Mouse (Mus musculus) kidney, postnatal 4 days (tissue): ENCODE results near the gene Cdh1.

Experiments used
- DNase-seq, 2 experiments: peaks; one replicate each; pipeline ENCODE4 v3.0.0; 2021; ENCODE audit warnings: mixed read lengths in 2 of 2

Cdh1 gene

GRCm38 (mm10) chr8:106623954-106624353, 20.8 kb downstream of the Cdh1 start:
- DNase-seq, result no peak

DNA sequence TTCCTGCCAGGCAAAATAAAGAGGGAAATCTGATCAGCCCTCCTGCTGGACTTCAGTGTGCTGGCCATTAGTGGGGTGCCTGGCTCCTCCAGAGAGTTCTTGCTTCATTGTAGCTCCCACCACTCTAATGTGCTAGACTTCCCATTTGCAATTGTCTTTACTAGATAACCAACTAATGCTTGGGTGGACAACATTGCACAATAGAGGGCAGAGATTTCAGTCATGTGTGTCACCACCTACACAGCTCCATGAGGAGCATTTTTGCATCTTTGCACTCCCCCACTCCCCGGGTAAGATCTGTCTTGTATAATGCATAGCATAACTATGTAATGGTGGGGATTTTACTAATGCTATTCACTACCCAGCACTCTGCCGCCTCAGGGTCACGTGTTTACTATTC, 21.6 kb downstream of the Cdh1 start:
- no peak for DNase-seq

- no peak for DNase-seq
These were observed 23.1 kb downstream of the Cdh1 start for GRCm38 (mm10) chr8:106626096-106626865.

GRCm38 (mm10) chr8:106628291-106628964, 25.3 kb downstream of the Cdh1 start:
- DNase-seq, result no peak

- DNase-seq, result no peak
These were observed 26.3 kb downstream of the Cdh1 start for GRCm38 (mm10) chr8:106629456-106629855.

DNA sequence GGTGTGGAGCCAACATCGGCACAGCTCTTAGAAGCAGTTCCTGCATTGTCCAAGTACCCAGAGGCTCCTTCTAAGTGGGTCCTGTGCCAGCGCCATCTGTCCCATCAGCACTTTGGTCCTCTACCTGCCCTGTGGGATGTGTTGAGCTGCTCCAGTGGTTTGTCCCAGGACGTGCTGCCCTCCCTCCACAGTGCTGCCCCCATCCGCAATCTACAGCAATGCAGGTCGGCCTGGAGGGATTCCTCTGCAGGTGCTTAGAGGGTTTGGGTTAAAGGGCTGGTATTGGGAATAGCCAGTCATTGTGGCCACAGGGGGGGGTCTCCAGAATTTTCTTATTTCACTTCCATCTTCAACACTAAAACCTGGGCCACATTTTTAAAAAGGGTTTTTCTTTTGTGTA, 28.8 kb downstream of the Cdh1 start:
- DNase-seq, result no peak

- no peak for DNase-seq
These were observed 29.5 kb downstream of the Cdh1 start for GRCm38 (mm10) chr8:106632650-106633049.

GRCm38 (mm10) chr8:106633361-106634158, 30.4 kb downstream of the Cdh1 start:
- peak; percentile 54 to 62 for DNase-seq

- DNase-seq, result no peak
These were observed 32.1 kb downstream of the Cdh1 start for GRCm38 (mm10) chr8:106635284-106635683.

GRCm38 (mm10) chr8:106637446-106637845, 34.3 kb downstream of the Cdh1 start:
- DNase-seq, result peak in 1 of 2 experiments; percentile 22

GRCm38 (mm10) chr8:106638768-106639295, 35.7 kb downstream of the Cdh1 start:
- DNase-seq, result no peak

DNA sequence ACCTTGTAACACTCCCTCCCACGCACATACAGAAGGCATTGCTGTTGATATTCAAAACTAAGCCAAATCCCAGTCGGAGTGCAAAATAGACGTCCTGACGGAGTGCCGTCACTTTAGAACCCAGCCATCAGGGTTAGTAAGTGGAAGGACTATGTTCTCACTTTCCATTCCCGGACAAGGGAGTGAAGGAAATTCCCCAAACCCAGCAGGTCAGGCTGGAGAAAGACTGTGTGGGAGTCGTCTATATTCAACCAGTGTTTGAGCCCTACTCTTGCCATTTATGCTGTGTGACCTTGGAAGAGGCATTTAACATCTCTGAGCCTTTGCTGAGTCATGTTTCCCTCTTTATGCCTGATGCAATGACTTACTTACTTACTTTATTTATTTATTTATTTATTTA, 37.1 kb downstream of the Cdh1 start:
- no peak for DNase-seq

DNA sequence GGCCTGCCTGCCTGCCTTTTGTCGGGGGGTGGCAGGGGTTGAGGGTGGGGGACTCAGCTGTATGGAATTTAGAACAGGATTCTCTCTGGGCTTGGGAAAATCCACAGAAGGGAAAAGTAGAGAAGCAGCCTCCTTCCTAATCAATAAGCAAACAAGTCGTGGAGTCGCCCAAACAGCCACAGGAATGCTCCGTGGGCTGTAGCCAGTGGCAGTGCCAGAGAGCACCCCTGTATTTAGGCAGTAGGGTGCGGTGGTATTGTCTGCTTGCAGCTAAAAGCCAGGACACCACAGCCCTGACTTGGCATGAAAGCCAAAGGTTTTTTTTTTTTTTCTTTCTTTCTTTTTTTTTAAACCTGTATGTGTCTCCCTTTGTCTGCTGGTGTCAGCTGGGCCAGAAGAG, 37.8 kb downstream of the Cdh1 start:
- no peak for DNase-seq

DNA sequence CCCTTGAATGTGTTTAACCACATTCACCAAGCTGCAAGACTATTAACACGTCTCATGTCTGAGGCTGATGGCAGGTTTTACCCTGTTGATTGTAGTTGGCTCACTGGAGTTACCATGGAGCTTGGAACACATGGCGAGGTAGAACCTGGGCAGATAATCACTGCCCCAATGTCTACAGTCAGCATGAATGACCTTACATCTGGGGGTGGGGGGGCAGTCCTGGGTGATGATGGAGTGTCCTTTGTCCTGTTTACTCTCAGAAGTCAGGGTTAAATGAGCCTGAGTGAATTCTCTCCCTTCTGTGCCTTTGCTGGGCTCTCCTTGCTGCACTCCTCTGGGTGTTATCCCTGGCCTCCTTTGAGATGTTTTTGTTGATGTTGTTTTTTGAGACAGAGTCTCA, 39.0 kb downstream of the Cdh1 start:
- DNase-seq, result no peak

- no peak for DNase-seq
These were observed 39.9 kb downstream of the Cdh1 start for GRCm38 (mm10) chr8:106643100-106643499.

DNA sequence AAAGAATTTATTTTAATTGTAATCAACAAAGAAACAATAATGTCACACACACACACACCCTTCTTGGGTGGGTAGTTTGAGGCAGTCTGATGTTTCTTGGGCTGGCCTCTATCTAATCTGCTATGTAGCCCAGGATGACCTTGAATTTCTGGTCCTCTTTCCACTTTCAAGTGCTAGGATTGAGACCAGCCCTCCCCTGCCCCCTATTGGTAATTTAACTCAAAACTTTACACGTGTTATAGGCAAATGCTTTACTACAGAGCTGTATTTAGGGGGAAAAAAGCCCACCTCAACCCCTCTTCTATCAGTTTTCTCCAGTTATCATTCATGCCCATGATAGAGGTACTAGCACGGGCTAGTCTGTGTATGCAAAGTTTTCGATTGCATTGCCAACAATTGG, 41.8 kb downstream of the Cdh1 start:
- no peak for DNase-seq

GRCm38 (mm10) chr8:106646153-106646552, 43.0 kb downstream of the Cdh1 start:
- no peak for DNase-seq

DNA sequence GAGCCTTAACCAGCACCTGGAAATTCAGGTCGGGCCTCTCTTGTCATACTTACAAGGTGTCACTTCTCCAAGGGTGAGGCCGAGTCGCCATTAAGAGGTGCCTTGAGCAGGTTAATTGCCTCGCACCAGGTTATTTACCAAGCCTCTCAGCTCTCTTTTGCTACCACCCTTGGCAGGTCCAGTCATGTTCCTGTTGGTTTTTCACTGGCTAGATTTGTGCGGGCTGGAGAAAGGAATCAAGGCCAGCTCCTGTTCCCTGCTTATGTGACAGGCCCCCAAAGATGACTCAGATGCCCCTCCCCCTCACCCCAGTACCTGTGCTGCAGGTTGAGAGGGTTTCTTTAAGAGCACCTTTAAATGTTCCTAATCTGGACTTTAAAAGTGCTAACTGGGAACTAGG, 43.6 kb downstream of the Cdh1 start:
- DNase-seq, result no peak

GRCm38 (mm10) chr8:106647387-106647786, 44.2 kb downstream of the Cdh1 start:
- peak; percentile 86 to 88 for DNase-seq

DNA sequence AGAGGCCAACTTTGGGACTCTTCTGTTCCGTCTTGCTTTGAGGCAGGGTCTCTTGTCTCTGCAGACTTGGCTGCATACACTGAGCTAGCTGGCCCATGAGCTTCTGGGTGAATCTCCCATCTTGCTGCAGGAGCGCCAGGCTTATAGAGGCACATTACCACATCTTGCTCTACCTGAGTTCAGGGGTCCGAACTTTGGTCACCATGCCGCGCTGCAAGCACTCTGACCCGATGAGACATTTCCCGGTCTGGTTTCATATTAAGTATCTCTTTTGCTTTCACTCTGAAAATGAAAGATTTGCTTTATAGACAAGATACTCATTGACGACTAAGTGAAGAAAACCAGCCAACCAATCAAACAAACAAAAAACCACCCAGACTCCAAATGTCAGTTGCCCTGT, 45.3 kb downstream of the Cdh1 start:
- no peak for DNase-seq

GRCm38 (mm10) chr8:106651994-106652393, 48.8 kb downstream of the Cdh1 start:
- DNase-seq, result no peak

GRCm38 (mm10) chr8:106656046-106656445, 52.9 kb downstream of the Cdh1 start:
- no peak for DNase-seq

DNA sequence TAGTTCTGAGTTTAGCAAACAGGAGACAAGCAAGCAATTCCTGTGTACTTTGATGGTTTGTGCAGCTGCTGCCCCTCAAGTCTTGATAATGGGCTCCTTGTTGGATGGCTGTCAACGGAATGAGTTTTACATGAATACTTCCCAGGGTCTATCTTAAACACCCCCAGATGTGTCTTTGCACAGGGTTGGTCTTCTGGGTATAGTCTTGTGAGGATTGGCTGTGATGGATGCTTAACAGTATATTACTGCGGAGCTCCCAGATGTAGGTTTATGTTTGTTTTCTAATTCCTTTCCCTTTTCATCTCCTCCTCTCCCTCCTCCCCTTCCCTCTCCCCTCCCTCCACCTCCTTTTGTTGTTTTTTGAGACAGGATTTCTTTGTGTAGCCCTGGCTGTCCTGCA, 69.6 kb downstream of the Cdh1 start:
- DNase-seq, result no peak
